In genomic region chr2:156110627-156111357, GRCm38 (mm10) we compare ENCODE assay signal across 8 mouse cellular contexts. TPM values are rescaled to one million over a fixed set of nuclear protein-coding genes. Genes with fewer than 3 reads are reported as not detected.
A peak's percentile ranks its signal among the peaks of the same experiment; 100 is the strongest.
DNase-seq lines count a peak whose midpoint lies in the region; ATAC-seq lines count a peak whose summit lies in the region.

No protein-coding gene starts in this region.

- ATAC-seq in midbrain, embryonic 16.5 days: peak; percentile 87

- no peaks in the 10 kb centered on the region for H3K27me3 ChIP-seq in midbrain, embryonic 16.5 days (ENCODE audit: control insufficient read depth, insufficient read depth, low read depth, low read length)

- peak; percentile 18 for DNase-seq in adrenal gland, postnatal 10 days
- no peak for DNase-seq in adrenal gland, postnatal 25 days
- DNase-seq in 3T3-L1 (ENCODE audit: low read depth, low spot score): peak; percentile 63
- DNase-seq in c-Kit-positive CD71-negative TER-119-negative erythroid progenitor cells, embryonic 14.5 days (ENCODE audit: low read depth): peak; percentile 20
- DNase-seq in forelimb bud, embryonic 11.5 days (ENCODE audit: low read depth, low spot score): peak; percentile 34
- DNase-seq in left cerebral cortex, postnatal 36 days (ENCODE audit: low spot score in 2 of 2): peak; percentile 17 to 21
- DNase-seq in gastrocnemius, adult 8-10 months (ENCODE audit: low spot score in 2 of 2): no peak

- peak overlapping the region; percentile 97 for H3K9ac ChIP-seq in midbrain, embryonic 16.5 days (ENCODE audit: low read depth, low read length)

- intact Hi-C loops in left cerebral cortex, postnatal 36 days (cut with DNase I): no loop called here

- no peaks in the 10 kb centered on the region for H3K9me3 ChIP-seq in midbrain, embryonic 16.5 days (replicated peaks; ENCODE audit: control insufficient read depth, low read length, poor library complexity, severe bottlenecking)

- H3K4me3 ChIP-seq in midbrain, embryonic 16.5 days (ENCODE audit: low read depth, low read length): peak overlapping the region; percentile 96

- WGBS in midbrain, embryonic 16.5 days: under 1% methylated on average over 16 of the region's 16 CpGs

- peak overlapping the region; percentile 96 for H3K27ac ChIP-seq in midbrain, embryonic 16.5 days (ENCODE audit: low read length)

- H3K36me3 ChIP-seq in midbrain, embryonic 16.5 days (ENCODE audit: control insufficient read depth, insufficient read depth, low read length): no peaks in the 10 kb centered on the region

- peaks cover 19% of the 10 kb centered on the region for H3K4me1 ChIP-seq in midbrain, embryonic 16.5 days (ENCODE audit: control insufficient read depth, insufficient read depth, low read length)

- peak overlapping the region; percentile 78 for H3K4me2 ChIP-seq in midbrain, embryonic 16.5 days (ENCODE audit: low read length)

RNA-seq across cellular contexts. Expression of gene Cpne1, which starts 1.0 kb away (rescaled TPM):
- total RNA-seq in adrenal gland, postnatal 10 days (2021): 10 to 100 TPM; 44.4 to 47.5 TPM
- 32.5 and 59.7 TPM in 2 replicates for total RNA-seq in adrenal gland, postnatal 25 days (2021)
- total RNA-seq in left cerebral cortex, postnatal 36 days (2021): 10 to 100 TPM; 21.7 to 29.5 TPM
- polyA plus RNA-seq in midbrain, embryonic 16.5 days (2015; fragmentation: Nextera tagmentation; extraction: Ambion mirVana): 23.2 and 25.8 TPM in 2 replicates
- 10 to 100 TPM in 2 of 4 experiments, 1 to 10 TPM in 2; 5.6 to 13.2 (median 9.8) TPM for total RNA-seq in gastrocnemius, adult 8-10 months (2022)

RNA-seq across cellular contexts. Expression of gene Rbm12, which starts 1.0 kb away (rescaled TPM):
- total RNA-seq in adrenal gland, postnatal 10 days (2021): 10 to 100 TPM; 23.3 to 25.0 TPM
- 23.0 and 26.1 TPM in 2 replicates for total RNA-seq in adrenal gland, postnatal 25 days (2021)
- 10 to 100 TPM; 22.3 to 26.9 TPM for total RNA-seq in left cerebral cortex, postnatal 36 days (2021)
- polyA plus RNA-seq in midbrain, embryonic 16.5 days (2015; fragmentation: Nextera tagmentation; extraction: Ambion mirVana): 26.2 and 30.1 TPM in 2 replicates
- total RNA-seq in gastrocnemius, adult 8-10 months (2022): 1 to 10 TPM; 5.8 to 8.3 (median 6.9) TPM

RNA-seq across cellular contexts. Expression of gene Gm28036, which starts 16.1 kb away (rescaled TPM):
- total RNA-seq in adrenal gland, postnatal 10 days (2021): 10 to 100 TPM; 21.3 to 24.5 TPM
- 17.5 and 21.0 TPM in 2 replicates for total RNA-seq in adrenal gland, postnatal 25 days (2021)
- total RNA-seq in left cerebral cortex, postnatal 36 days (2021): 10 to 100 TPM; 19.2 to 22.8 TPM
- 21.8 and 22.3 TPM in 2 replicates for polyA plus RNA-seq in midbrain, embryonic 16.5 days (2015; fragmentation: Nextera tagmentation; extraction: Ambion mirVana)
- 1 to 10 TPM; 3.5 to 5.2 (median 3.9) TPM for total RNA-seq in gastrocnemius, adult 8-10 months (2022)

RNA-seq across cellular contexts. Expression of gene Romo1, which starts 33.0 kb away (rescaled TPM):
- 100 to 1,000 TPM; 406 to 407 TPM for total RNA-seq in adrenal gland, postnatal 10 days (2021)
- 259 and 329 TPM in 2 replicates for total RNA-seq in adrenal gland, postnatal 25 days (2021)
- 100 to 1,000 TPM; 143 to 169 TPM for total RNA-seq in left cerebral cortex, postnatal 36 days (2021)
- 381 and 383 TPM in 2 replicates for polyA plus RNA-seq in midbrain, embryonic 16.5 days (2015; fragmentation: Nextera tagmentation; extraction: Ambion mirVana)
- total RNA-seq in gastrocnemius, adult 8-10 months (2022): 100 to 1,000 TPM; 192 to 289 (median 265) TPM

RNA-seq across cellular contexts. Expression of gene Nfs1, which starts 33.2 kb away (rescaled TPM):
- 10 to 100 TPM; 72.0 to 78.8 TPM for total RNA-seq in adrenal gland, postnatal 10 days (2021)
- total RNA-seq in adrenal gland, postnatal 25 days (2021): 93.5 and 99.3 TPM in 2 replicates
- 10 to 100 TPM; 39.2 to 40.4 TPM for total RNA-seq in left cerebral cortex, postnatal 36 days (2021)
- 35.3 and 37.6 TPM in 2 replicates for polyA plus RNA-seq in midbrain, embryonic 16.5 days (2015; fragmentation: Nextera tagmentation; extraction: Ambion mirVana)
- total RNA-seq in gastrocnemius, adult 8-10 months (2022): 10 to 100 TPM; 85.7 to 90.2 (median 88.3) TPM

Comparison
In these comparisons a context has a peak if more than half of its experiments do, and no peak if none do; other contexts are left out.
1. DNase-seq: peak in adrenal gland, postnatal 10 days (single experiment), 3T3-L1 (single experiment), c-Kit-positive CD71-negative TER-119-negative erythroid progenitor cells, embryonic 14.5 days (single experiment), forelimb bud, embryonic 11.5 days (single experiment) and left cerebral cortex, postnatal 36 days (2 of 2); none in adrenal gland, postnatal 25 days (single experiment) and gastrocnemius, adult 8-10 months (0 of 2).